Mouse (Mus musculus) ovary, postnatal 14 days (tissue): ENCODE measurements at regions not wholly inside any gene's neighbourhood (a gene's known extent, or its start where the extent isn't known, plus 50 kb on each side); places are given as distances from the start of the nearest gene placed in this dataset.
"Not testable (repeated sequence)": the region's sequence is repeated elsewhere in the genome, so short reads cannot be mapped to it uniquely, and the experiment has no call there.

Source experiments
- DNase-seq: peaks from one replicate; pipeline ENCODE4 v3.0.0; 2022; ENCODE audit warnings: low spot score

DNA sequence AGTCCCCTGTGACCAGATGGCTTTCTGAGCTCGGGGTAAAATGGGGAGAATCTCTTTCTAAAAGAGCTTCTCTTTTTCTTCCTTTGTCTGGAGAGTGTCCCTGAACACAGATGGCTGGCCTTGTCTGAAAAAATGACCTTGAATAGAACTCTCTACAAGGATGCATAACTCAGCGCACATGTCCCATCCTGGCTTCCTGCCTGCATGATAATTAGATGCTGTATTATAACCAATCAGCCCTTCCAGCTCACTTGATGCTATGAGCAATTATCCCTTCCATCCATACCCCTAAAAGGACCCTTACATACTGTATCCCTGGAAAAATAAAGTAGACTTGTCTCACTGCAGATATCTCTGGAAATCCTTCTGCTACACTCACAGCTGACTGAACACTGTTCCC is 199.7 kb upstream of the Slc7a11 start:
- DNase-seq, result no peak

GRCm38 (mm10) chr3:50639907-50640323 is 196.5 kb upstream of the Slc7a11 start:
- DNase-seq, result no peak

- DNase-seq, result no peak
Measured at GRCm38 (mm10) chr3:50634457-50635075, 191.2 kb upstream of the Slc7a11 start.

DNA sequence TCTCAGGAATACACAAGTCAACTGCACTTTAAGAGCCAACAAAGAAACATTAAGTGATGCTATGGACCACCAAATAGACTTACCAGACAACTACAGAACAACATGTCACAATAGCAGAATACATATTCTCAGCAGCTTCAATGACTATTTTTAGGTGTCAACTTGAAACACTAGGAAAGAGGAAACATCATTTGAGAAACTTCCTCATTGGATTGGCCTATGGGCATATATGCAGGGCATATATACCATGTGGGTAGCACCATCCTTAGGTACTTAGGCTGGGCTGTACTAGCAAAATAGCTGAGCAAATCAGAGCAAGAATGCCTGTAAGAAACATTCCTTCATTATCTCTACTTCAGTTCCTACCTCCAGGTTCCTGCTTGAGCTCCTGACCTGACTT is 187.9 kb upstream of the Slc7a11 start:
- no peak for DNase-seq

DNA sequence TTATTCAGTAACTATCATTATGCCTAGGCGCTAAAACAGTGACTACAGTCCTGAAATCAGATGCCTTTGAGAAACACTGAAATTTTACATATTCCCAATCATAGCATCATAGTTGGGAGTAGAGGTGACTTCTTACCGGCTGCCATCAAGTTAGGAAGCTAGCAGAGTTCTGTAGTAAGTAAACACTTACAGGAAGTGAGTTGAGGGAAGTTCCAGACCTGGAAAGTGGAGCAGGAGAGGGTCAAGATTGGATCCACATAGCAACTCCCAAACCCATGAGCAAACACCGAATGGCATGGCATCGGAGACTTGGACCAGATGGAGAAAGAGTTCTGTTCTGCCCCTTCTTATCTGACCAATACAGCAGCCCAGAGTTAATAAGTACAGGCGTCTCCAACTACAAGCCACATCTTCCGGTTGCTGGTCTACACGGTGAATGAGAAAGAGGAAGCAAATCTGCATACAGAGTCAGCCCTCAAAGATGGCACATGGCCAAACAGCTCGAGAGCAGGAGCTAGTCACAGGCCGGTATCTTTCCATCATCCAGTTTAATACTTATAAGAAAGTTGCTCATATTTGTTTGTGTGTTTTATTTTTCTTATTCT is 184.8 kb upstream of the Slc7a11 start:
- no peak for DNase-seq

DNA sequence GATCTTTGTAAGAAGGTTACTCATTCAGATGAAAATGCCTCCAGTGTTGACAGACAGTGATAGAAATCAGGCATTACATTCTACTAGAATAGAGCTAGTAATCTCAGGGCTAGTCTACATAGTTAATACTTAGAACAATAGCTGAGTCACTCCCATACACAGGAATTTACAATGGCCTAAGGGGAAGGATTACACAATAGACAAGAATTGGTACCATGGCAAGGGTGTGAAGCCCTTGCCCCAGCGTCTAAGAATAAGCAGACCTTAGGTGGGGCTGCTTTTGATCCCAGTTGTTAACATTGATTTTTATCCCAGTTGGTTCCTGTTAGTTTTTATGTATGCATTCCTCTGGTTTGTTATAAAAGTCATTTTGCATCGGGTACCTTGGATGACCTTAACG is 177.8 kb upstream of the Slc7a11 start:
- not testable (repeated sequence) for DNase-seq

GRCm38 (mm10) chr3:50619061-50619460 is 175.6 kb upstream of the Slc7a11 start:
- DNase-seq, result no peak

GRCm38 (mm10) chr3:50615384-50616285 is 172.2 kb upstream of the Slc7a11 start:
- DNase-seq, result no peak

- DNase-seq, result no peak
Measured at GRCm38 (mm10) chr3:50613011-50613410, 169.6 kb upstream of the Slc7a11 start.

DNA sequence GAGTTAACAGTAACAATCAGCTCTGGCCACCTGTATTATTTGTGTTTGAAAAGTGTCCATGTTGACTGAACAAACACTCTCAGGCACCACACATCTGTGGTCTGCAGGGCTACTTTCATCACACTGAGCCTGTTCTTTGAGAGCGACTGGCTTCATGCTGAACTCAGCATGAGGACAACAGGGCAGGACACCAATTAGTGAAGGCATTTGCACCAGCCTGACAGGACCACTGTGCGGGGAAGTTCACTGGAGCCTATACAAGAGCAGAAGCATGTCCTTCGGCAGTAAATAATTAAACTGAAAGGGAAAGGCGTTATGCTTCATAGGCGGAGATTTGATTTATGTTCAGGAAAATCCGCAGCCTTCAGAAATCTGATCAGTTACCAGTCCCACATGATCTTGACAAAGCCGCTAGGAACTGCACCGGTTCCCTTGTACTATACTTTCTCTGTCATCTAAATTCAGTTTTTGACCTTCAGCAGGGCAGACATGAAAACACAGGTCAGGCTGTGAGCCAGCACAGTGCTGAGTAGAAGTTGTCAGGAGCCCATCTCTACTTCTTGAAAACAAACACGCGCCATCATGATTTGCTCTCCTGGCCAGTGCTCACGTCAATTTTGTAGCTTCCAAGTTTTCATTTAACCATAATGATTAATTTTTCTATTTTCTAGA is 166.1 kb upstream of the Slc7a11 start:
- no peak for DNase-seq

- no peak for DNase-seq
Measured at GRCm38 (mm10) chr3:50607736-50608135, 164.3 kb upstream of the Slc7a11 start.

GRCm38 (mm10) chr3:50606986-50607385 is 163.6 kb upstream of the Slc7a11 start:
- no peak for DNase-seq

GRCm38 (mm10) chr3:50605750-50606149 is 162.3 kb upstream of the Slc7a11 start:
- no peak for DNase-seq

GRCm38 (mm10) chr3:50603182-50603581 is 159.8 kb upstream of the Slc7a11 start:
- no peak for DNase-seq

GRCm38 (mm10) chr3:50595732-50596131 is 152.3 kb upstream of the Slc7a11 start:
- DNase-seq, result no peak

- no peak for DNase-seq
Measured at GRCm38 (mm10) chr3:50584323-50584722, 140.9 kb upstream of the Slc7a11 start.

DNA sequence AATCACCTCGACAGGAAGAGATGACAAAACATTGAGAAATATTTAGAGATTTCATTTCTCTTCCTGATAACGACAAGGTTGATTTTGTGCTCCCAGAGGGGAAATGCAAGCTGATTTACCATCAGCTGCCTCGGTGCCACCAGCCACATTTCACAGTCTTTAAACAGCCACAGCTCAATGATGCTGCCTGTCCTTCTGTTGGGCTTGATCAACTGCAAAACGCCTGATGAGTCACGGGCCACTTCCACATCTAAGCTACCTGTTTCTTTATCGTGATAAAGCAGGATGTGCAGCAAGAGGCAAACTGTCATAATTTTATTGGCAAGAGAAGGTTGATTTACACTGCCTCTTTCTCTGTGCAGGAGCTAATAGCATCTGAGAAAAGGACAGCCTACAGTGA is 140.1 kb upstream of the Slc7a11 start:
- DNase-seq, result no peak

- DNase-seq, result no peak
Measured at GRCm38 (mm10) chr3:50574388-50574787, 131.0 kb upstream of the Slc7a11 start.

DNA sequence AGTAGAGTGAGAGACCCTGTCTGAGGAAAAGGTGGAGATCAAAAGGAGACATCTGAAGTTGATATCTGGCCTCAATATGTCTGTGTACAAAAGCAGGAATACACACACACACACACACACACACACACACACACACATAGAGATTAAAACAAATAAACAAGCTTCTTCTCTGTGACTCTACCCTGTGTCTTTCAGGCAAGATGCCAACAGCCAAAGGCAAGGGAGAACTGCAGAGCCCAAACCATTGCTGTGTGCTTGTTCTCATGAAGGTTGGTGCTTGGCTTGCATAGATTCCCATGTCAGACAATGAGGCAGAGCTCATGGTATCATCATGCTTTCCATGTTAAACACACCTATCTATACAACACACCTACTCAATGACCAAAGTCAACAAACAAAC is 126.6 kb upstream of the Slc7a11 start:
- no peak for DNase-seq

DNA sequence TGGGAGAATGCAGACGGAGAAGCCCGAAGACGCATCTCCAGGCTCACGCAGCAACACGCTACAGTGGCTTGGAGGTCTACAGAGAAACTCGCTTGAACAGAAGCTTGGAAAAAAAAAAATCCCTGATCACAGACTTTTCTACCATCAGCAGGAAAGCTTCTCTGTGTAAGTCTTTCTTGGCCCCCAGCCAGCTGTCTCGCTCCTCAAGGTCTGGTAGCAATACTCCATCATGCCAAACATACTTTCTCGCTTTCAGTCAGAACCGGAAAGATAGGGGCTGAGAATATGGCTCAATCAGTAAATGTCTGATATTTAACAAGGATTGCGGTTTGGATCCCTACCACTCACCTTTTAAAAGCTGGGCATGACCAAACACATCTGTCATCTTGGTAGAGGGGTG is 126.2 kb upstream of the Slc7a11 start:
- peak; percentile 7 for DNase-seq

DNA sequence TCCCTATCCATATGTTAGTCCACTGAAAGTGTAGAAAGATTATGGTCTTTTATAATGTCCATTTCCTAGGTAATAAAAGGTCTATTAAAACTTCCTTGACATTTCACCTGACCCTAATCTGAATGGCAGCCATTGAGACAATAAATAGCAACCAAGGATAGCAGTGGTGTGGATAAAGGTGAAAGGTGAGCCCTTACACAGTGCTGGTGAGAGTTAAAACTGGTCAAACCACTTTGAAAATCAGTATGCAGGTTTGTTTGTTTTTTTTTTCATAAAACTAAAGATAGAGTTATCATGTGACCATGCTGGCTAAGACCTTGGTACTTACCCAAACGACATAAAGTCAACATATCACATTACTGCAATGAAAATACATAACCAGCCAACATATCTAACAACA is 110.7 kb upstream of the Slc7a11 start:
- no peak for DNase-seq

DNA sequence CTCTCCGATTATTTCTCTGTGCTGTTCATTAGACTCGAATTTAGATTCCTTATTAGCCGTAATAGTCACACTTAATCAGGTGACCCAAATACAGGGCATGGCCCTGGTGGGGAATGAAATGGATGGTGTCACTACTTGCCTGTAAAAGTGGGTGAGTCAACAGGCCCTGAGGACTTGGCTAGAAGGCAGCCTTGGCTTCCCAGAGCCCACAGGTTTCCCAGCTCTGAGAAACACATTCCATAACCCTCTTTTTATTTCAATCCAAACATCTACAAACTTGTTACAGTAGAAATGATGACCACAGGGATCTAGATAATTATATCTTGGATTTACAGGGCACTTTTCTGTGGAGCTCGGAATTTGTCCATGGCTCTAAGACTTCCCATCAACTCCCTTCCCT is 105.2 kb upstream of the Slc7a11 start:
- no peak for DNase-seq

DNA sequence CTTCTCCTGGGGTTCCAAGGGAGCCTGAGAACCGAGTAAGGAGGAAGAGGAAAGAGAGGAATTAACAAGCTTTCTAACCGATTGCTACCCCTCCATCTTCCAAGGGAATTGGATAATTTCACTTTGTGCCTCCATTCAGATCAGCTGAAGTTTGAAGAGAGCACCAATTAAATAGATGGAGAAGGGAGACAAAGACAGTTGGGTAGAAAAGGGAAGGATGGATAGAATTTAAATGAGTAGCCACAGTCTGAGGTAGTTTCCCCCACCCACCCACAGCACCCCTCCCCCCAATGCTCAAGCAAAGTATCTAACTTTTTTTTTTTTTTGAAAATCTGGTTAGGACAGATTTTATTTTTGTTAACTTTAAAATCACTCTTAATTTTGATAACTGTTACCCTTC is 87.2 kb upstream of the Slc7a11 start:
- DNase-seq, result no peak
